Mouse (Mus musculus) CH12.LX (cell line): ENCODE measurements around the gene Eya2. TPM values are rescaled to one million over a fixed set of nuclear protein-coding genes. Genes with fewer than 3 reads are reported as not detected.
A peak's percentile ranks its signal among the peaks of the same experiment; 100 is the strongest.

Experiments used
- DNase-seq: peaks from one replicate; pipeline ENCODE4 v3.0.0-alpha.2; 2013; ENCODE audit errors: extremely low read depth
- H3K27ac ChIP-seq: 2 replicates; pipeline ENCODE4 v1.5.1; 2012; ENCODE audit warnings: low read depth, mild to moderate bottlenecking, control low read depth, moderate library complexity; ENCODE audit not compliant: insufficient read depth
- H3K27me3 ChIP-seq: replicated peaks from 2 replicates; pipeline ENCODE3; 2012; ENCODE audit warnings: inconsistent platforms
- H3K36me3 ChIP-seq, 2 experiments: replicated peaks in 1 of 2; 2 replicates each; pipeline versions ENCODE3 to v1.6.1; 2012; ENCODE audit warnings: inconsistent platforms in 1 of 2, low read length in 1 of 2, mild to moderate bottlenecking in 1 of 2, mixed read lengths in 1 of 2, moderate library complexity in 1 of 2; ENCODE audit not compliant: control insufficient read depth in 1 of 2, insufficient read depth in 1 of 2
- H3K4me1 ChIP-seq, 2 experiments: 2 replicates each; pipeline ENCODE4 v1.6.1; 2012; ENCODE audit warnings: inconsistent platforms in 1 of 2, moderate library complexity in 1 of 2; ENCODE audit not compliant: insufficient read depth in 2 of 2, control insufficient read depth in 1 of 2
- H3K4me2 ChIP-seq: 2 replicates; pipeline ENCODE4 v1.6.1; 2012; ENCODE audit warnings: low read depth, mild to moderate bottlenecking, control low read depth; ENCODE audit not compliant: poor library complexity, insufficient read depth, severe bottlenecking
- H3K4me3 ChIP-seq, 3 experiments: fragments of 150-350 bp in 1 of 3; sonication (generic) in 1 of 3; replicated peaks in 1 of 3; 2 replicates each; pipeline versions ENCODE3 to v1.5.1; 2011 to 2012; ENCODE audit warnings: low read depth in 2 of 3, low read length in 2 of 3, mild to moderate bottlenecking in 2 of 3, moderate library complexity in 2 of 3, control low read depth in 1 of 3, improper control_type of control experiment in 1 of 3, inconsistent platforms in 1 of 3, mixed read lengths in 1 of 3; ENCODE audit not compliant: poor library complexity in 1 of 3
- H3K79me2 ChIP-seq: replicated peaks from 2 replicates; pipeline ENCODE4 v1.6.1; 2012; ENCODE audit warnings: mild to moderate bottlenecking, moderate library complexity; ENCODE audit not compliant: control insufficient read depth, poor library complexity, insufficient read depth, severe bottlenecking; ENCODE audit errors: extremely low read depth
- H3K9ac ChIP-seq: 2 replicates; pipeline ENCODE4 v1.6.1; 2012; ENCODE audit warnings: low read depth, mild to moderate bottlenecking, control low read depth, moderate library complexity; ENCODE audit not compliant: insufficient read depth
- H3K9me3 ChIP-seq: replicated peaks from 2 replicates; pipeline ENCODE3; 2012; ENCODE audit warnings: low read length, inconsistent platforms, mixed read lengths
- BHLHE40 ChIP-seq: IDR thresholded peaks from 2 replicates; pipeline ENCODE4 v1.6.1; 2011; ENCODE audit warnings: mild to moderate bottlenecking, low read depth, low read length, improper control_type of control experiment
- CHD1 ChIP-seq: IDR thresholded peaks from 2 replicates; pipeline ENCODE4 v1.6.1; 2012; ENCODE audit warnings: low read depth, low read length, improper control_type of control experiment, inconsistent platforms
- CHD2 ChIP-seq: IDR thresholded peaks from 2 replicates; pipeline ENCODE4 v1.6.1; 2011; ENCODE audit warnings: low read length, improper control_type of control experiment
- CTCF ChIP-seq, 2 experiments: IDR thresholded peaks in 1 of 2; conservative IDR thresholded peaks in 1 of 2; 2 replicates each; pipeline ENCODE4 v1.5.1; 2011 to 2012; ENCODE audit warnings: low read depth in 2 of 2, low read length in 2 of 2, improper control_type of control experiment in 1 of 2, inconsistent platforms in 1 of 2, mild to moderate bottlenecking in 1 of 2, moderate library complexity in 1 of 2
- ELF1 ChIP-seq: IDR thresholded peaks from 2 replicates; pipeline ENCODE4 v1.6.1; 2014; ENCODE audit warnings: low read depth, mild to moderate bottlenecking, inconsistent platforms, low read length, improper control_type of control experiment
- EP300 ChIP-seq: IDR thresholded peaks from 2 replicates; pipeline ENCODE4 v1.6.1; 2011; ENCODE audit warnings: low read length, improper control_type of control experiment
- ETS1 ChIP-seq: conservative IDR thresholded peaks from 2 replicates; pipeline ENCODE4 v1.6.1; 2012; ENCODE audit warnings: low read depth, mild to moderate bottlenecking, inconsistent platforms, low read length, improper control_type of control experiment, moderate library complexity
- GABPA ChIP-seq: IDR thresholded peaks from 2 replicates; pipeline ENCODE4 v1.6.1; 2012; ENCODE audit warnings: low read depth, low read length, improper control_type of control experiment, inconsistent platforms; ENCODE audit not compliant: insufficient replicate concordance
- IRF4 ChIP-seq: IDR thresholded peaks from 2 replicates; pipeline ENCODE4 v1.6.1; 2014; ENCODE audit warnings: low read depth, mild to moderate bottlenecking, inconsistent platforms, low read length, improper control_type of control experiment
- MAZ ChIP-seq: IDR thresholded peaks from 2 replicates; pipeline ENCODE4 v1.6.1; 2012; ENCODE audit warnings: low read depth, mild to moderate bottlenecking, inconsistent platforms, low read length, improper control_type of control experiment, moderate library complexity
- MEF2A ChIP-seq: IDR thresholded peaks from 2 replicates; pipeline ENCODE4 v1.6.1; 2014; ENCODE audit warnings: low read depth, mild to moderate bottlenecking, inconsistent platforms, low read length, improper control_type of control experiment, borderline replicate concordance
- MYC ChIP-seq: IDR thresholded peaks from 2 replicates; pipeline ENCODE4 v1.6.1; 2011; ENCODE audit warnings: low read depth, mild to moderate bottlenecking, improper control_type of control experiment, low read length
- NELFE ChIP-seq: IDR thresholded peaks from 2 replicates; pipeline ENCODE4 v1.6.1; 2011; ENCODE audit warnings: low read depth, low read length, improper control_type of control experiment
- POLR2A ChIP-seq: IDR thresholded peaks from 2 replicates; pipeline ENCODE4 v1.6.1; 2011; ENCODE audit warnings: low read depth, mild to moderate bottlenecking, improper control_type of control experiment, low read length
- RCOR1 ChIP-seq: conservative IDR thresholded peaks from 2 replicates; pipeline ENCODE4 v1.6.1; 2012; ENCODE audit warnings: low read depth, mild to moderate bottlenecking, inconsistent platforms, low read length, improper control_type of control experiment
- SIN3A ChIP-seq: IDR thresholded peaks from 2 replicates; pipeline ENCODE4 v1.6.1; 2012; ENCODE audit warnings: low read length, improper control_type of control experiment, inconsistent platforms
- SMC3 ChIP-seq: IDR thresholded peaks from 2 replicates; pipeline ENCODE4 v1.6.1; 2011; ENCODE audit warnings: low read depth, low read length, improper control_type of control experiment
- TCF12 ChIP-seq: IDR thresholded peaks from 2 replicates; pipeline ENCODE4 v1.6.1; 2014; ENCODE audit warnings: low read depth, mild to moderate bottlenecking, inconsistent platforms, low read length, improper control_type of control experiment
- UBTF ChIP-seq: IDR thresholded peaks from 2 replicates; pipeline ENCODE4 v1.6.1; 2012; ENCODE audit warnings: low read depth, mild to moderate bottlenecking, inconsistent platforms, low read length, improper control_type of control experiment, moderate library complexity
- ZMIZ1 ChIP-seq: IDR thresholded peaks from 2 replicates; pipeline ENCODE4 v1.6.1; 2012; ENCODE audit warnings: low read depth, mild to moderate bottlenecking, inconsistent platforms, low read length, improper control_type of control experiment
- dilution Hi-C: fragments of 300-500 bp; cut with MboI; formaldehyde crosslinking; loops from 2 replicates; pipeline ENCODE4 v1.14.3; 2020; ENCODE audit warnings: low sequenced_read_pairs; ENCODE audit not compliant: extremely low pct_unique_long_range_greater_than_20kb, extremely low pct_ligation_motif_present
- in situ Hi-C: fragments of 300-500 bp; cut with MboI; formaldehyde crosslinking; loops from 3 replicates; pipeline ENCODE4 v1.14.3; 2019; ENCODE audit warnings: low sequenced_read_pairs, low pct_ligation_motif_present, low pct_unique_long_range_greater_than_20kb, mixed read lengths
- polyA plus RNA-seq: library from polyadenylated mRNA; unstranded; fragments of >175 nt; gene quantifications from 2 replicates; pipeline ENCODE4 v1.2.1, GENCODE M21; 2012; ENCODE audit warnings: low read depth; ENCODE audit not compliant: insufficient read length
- total RNA-seq, 2 experiments: library from RNA; depleted of rRNA; stranded (reverse); fragments of 300-350 nt in 1 of 2; fragments of >200 nt in 1 of 2; gene quantifications; 2 replicates each; pipeline ENCODE4 v1.2.3; 2012 to 2014

The Eya2 gene
- total and polyA plus RNA-seq, 3 experiments = not detected

DNA sequence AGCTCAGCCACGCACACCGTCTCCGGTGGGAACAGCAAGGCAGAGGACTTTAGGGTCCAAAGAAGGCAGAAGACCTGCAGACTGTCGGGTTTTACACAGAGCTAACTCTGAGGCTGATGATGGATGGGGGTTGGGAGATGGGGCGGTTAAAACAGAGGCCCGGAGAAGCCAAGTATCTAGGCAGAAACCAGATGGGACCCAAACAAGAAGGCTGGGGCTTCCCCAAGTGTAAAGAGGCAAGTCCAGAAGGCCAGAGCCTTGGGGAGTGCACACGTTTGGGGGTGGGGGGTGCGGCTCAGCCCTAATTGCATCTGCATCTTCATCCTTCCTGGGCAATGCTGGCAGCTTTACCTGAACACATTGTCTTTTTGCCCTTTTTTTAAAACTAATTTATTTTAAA lies 218.1 kb downstream of the Eya2 start:
- Histone ChIP-seq H3K36me3 (peaks cover 83 to 92% of the 10 kb centered on the region in 2 experiments), H3K4me2 (peak overlapping the region; percentile 42), H3K27me3 (no peaks in the 10 kb centered on the region), H3K79me2 (peaks cover 19% of the 10 kb centered on the region; the same call in 1 of the 2 replicates), H3K9ac (0 out of 2 replicates have a peak overlapping the region, but pooled peaks have one; percentile 2), H3K9me3 (no peaks in the 10 kb centered on the region), H3K4me1 (peaks cover 19 to 78% of the 10 kb centered on the region in 2 experiments), H3K27ac (peak overlapping the region; percentile 78; the same call in 1 of the 2 replicates), H3K4me3 (no peak overlapping the region)
- TF ChIP-seq NELFE = no peak
- no peak for TF ChIP-seq GABPA
- TF ChIP-seq BHLHE40 = peak; percentile 82
- TF ChIP-seq SMC3 = peak; percentile 21; the same call in 1 of the 2 replicates
- peak; percentile 71 for TF ChIP-seq MEF2A
- no peak for TF ChIP-seq ZMIZ1
- TF ChIP-seq ELF1 = no peak
- no peak for TF ChIP-seq CHD1
- TF ChIP-seq SIN3A = peak; percentile 60; the same call in 1 of the 2 replicates
- 0 out of 2 replicates have a peak, but pooled peaks have one; percentile 16 for TF ChIP-seq POLR2A
- TF ChIP-seq CHD2 = peak; percentile 84
- peak; percentile 80 for TF ChIP-seq TCF12
- peak; percentile 72 for TF ChIP-seq EP300
- TF ChIP-seq ETS1 = peak; percentile 61
- no peak for TF ChIP-seq RCOR1
- no peak for TF ChIP-seq UBTF
- peak; percentile 64 for TF ChIP-seq IRF4
- 0 out of 2 replicates have a peak, but pooled peaks have one; percentile 39 for TF ChIP-seq MAZ
- TF ChIP-seq MYC = no peak
- dilution Hi-C loops (no loop called here), in situ Hi-C loops (no loop called here)
- peak; percentile 80 for DNase-seq

GRCm38 (mm10) chr2:165815103-165815880 lies 220.5 kb downstream of the Eya2 start:
- H3K27me3 ChIP-seq = no peaks in the 10 kb centered on the region
- dilution Hi-C loops (no loop called here), in situ Hi-C loops (no loop called here)
- TF ChIP-seq CTCF (conservative IDR thresholded peaks at IDR 0.05 in 1 of 2, IDR thresholded peaks at IDR 0.05 in 1 of 2; ENCODE audit: low read depth in 2 of 2, low read length in 2 of 2) = no peak
- H3K27ac ChIP-seq = no peak overlapping the region
- peaks cover 14% of the 10 kb centered on the region; the same call in 1 of the 2 replicates for H3K79me2 ChIP-seq
- H3K9ac ChIP-seq = no peak overlapping the region
- no peak overlapping the region for H3K4me2 ChIP-seq
- no peak overlapping the region for H3K4me3 ChIP-seq
- H3K36me3 ChIP-seq = peaks cover 85 to 92% of the 10 kb centered on the region in 2 experiments
- H3K9me3 ChIP-seq = no peaks in the 10 kb centered on the region
- peaks cover 19 to 77% of the 10 kb centered on the region in 2 experiments for H3K4me1 ChIP-seq
- DNase-seq = no peak
